21 mouse cellular contexts compared by ENCODE assay signal in genomic region chr2:84383828-84384227, GRCm38 (mm10). TPM values are rescaled to one million over a fixed set of nuclear protein-coding genes. Genes with fewer than 3 reads are reported as not detected.
DNase-seq lines count a peak whose midpoint lies in the region; ATAC-seq lines count a peak whose summit lies in the region.
"Had no signal": no experiment of that assay in that cellular context is flagged by ENCODE, and none has a peak within 500 bp of the region (broad histone marks: within the 10 kb centered on the region; RNA-seq: fewer than 3 reads in every experiment).

No protein-coding gene starts in this region.

- H3K9ac ChIP-seq in liver, embryonic 15.5 days: no peak overlapping the region
- H3K9ac ChIP-seq in liver, embryonic 11.5 days (ENCODE audit: low read depth, low read length): no peak overlapping the region
- H3K9ac ChIP-seq: embryonic facial prominence, embryonic 13.5 days; forebrain, embryonic 12.5 days; heart, embryonic 15.5 days; hindbrain, embryonic 13.5 days had no signal

- no peak overlapping the region for H3K27ac ChIP-seq in liver, embryonic 15.5 days (replicated peaks)
- no peak overlapping the region for H3K27ac ChIP-seq in liver, embryonic 11.5 days (ENCODE audit: low read depth, low read length)
- H3K27ac ChIP-seq: embryonic facial prominence, embryonic 13.5 days; forebrain, embryonic 12.5 days; heart, embryonic 10.5 days; heart, embryonic 15.5 days; hindbrain, embryonic 13.5 days; hindbrain, postnatal 0 days had no signal

- no peak for DNase-seq in liver, embryonic 11.5 days (ENCODE audit: low spot score)
- DNase-seq in 416B (ENCODE audit: low read depth): peak; percentile 47
- no peak for DNase-seq in adrenal gland, adult 8-10 months
- no peak for DNase-seq in gastrocnemius, postnatal 25 days
- DNase-seq: adrenal gland, postnatal 10 days; cerebellum, adult 11-12 months; cerebellum, adult 9-10 months; cerebellum, postnatal 25 days; gastrocnemius, postnatal 14 days; heart, adult 18-20 months; heart, postnatal 14 days had no signal

- peaks cover 24% of the 10 kb centered on the region for H3K4me1 ChIP-seq in liver, embryonic 15.5 days (replicated peaks)
- H3K4me1 ChIP-seq in liver, embryonic 11.5 days (replicated peaks; ENCODE audit: control insufficient read depth, insufficient read depth, low read length): peaks cover 3% of the 10 kb centered on the region; the same call in 1 of the 2 replicates
- H3K4me1 ChIP-seq: hindbrain, embryonic 13.5 days had no signal

- no peak overlapping the region for H3K4me3 ChIP-seq in liver, embryonic 15.5 days (replicated peaks)
- H3K4me3 ChIP-seq in liver, embryonic 11.5 days (ENCODE audit: low read depth, low read length): no peak overlapping the region
- H3K4me3 ChIP-seq: embryonic facial prominence, embryonic 13.5 days; forebrain, embryonic 12.5 days; heart, embryonic 10.5 days; heart, embryonic 15.5 days; hindbrain, embryonic 13.5 days had no signal

- 48% methylated on average over 4 of the region's 4 CpGs for WGBS in liver, embryonic 15.5 days (ENCODE audit: insufficient replicate concordance)
- 72% methylated on average over 4 of the region's 4 CpGs for WGBS in liver, embryonic 11.5 days

- peak; percentile 26; the same call in 1 of the 2 replicates for ATAC-seq in liver, embryonic 15.5 days (ENCODE audit: insufficient read depth)
- ATAC-seq in liver, embryonic 11.5 days (replicated peaks; ENCODE audit: low FRiP score): no peak
- peak; percentile 87 for ATAC-seq in granulocyte monocyte progenitor cell, adult 5-6 weeks (replicated peaks; ENCODE audit: poor library complexity, severe bottlenecking)
- peak; percentile 80 for ATAC-seq in monocyte, adult 5-6 weeks (replicated peaks; ENCODE audit: insufficient number of reproducible peaks, low FRiP score, low TSS enrichment, poor library complexity, severe bottlenecking)
- ATAC-seq: forebrain, embryonic 16.5 days; hindbrain, postnatal 0 days had no signal

- no peak overlapping the region for H3K4me2 ChIP-seq in liver, embryonic 15.5 days
- H3K4me2 ChIP-seq in liver, embryonic 11.5 days: no peak overlapping the region
- H3K4me2 ChIP-seq: embryonic facial prominence, embryonic 13.5 days; forebrain, embryonic 12.5 days; heart, embryonic 15.5 days; hindbrain, embryonic 13.5 days had no signal

- no peaks in the 10 kb centered on the region for H3K36me3 ChIP-seq in liver, embryonic 15.5 days (replicated peaks)
- H3K36me3 ChIP-seq in liver, embryonic 11.5 days (ENCODE audit: control insufficient read depth, insufficient read depth, low read length): no peaks in the 10 kb centered on the region
- H3K36me3 ChIP-seq: embryonic facial prominence, embryonic 13.5 days; forebrain, embryonic 12.5 days; heart, embryonic 10.5 days; heart, embryonic 15.5 days; hindbrain, embryonic 13.5 days had no signal

- H3K27me3 ChIP-seq in liver, embryonic 15.5 days: no peaks in the 10 kb centered on the region
- H3K27me3 ChIP-seq in liver, embryonic 11.5 days (replicated peaks; ENCODE audit: control insufficient read depth, insufficient read depth, low read length): no peaks in the 10 kb centered on the region
- H3K27me3 ChIP-seq: embryonic facial prominence, embryonic 13.5 days; forebrain, embryonic 12.5 days; heart, embryonic 15.5 days; hindbrain, embryonic 13.5 days had no signal

- no peaks in the 10 kb centered on the region for H3K9me3 ChIP-seq in liver, embryonic 15.5 days (replicated peaks)
- H3K9me3 ChIP-seq in liver, embryonic 11.5 days (ENCODE audit: control insufficient read depth, low read length): no peaks in the 10 kb centered on the region
- H3K9me3 ChIP-seq: embryonic facial prominence, embryonic 13.5 days; forebrain, embryonic 12.5 days; heart, embryonic 10.5 days; heart, embryonic 15.5 days; hindbrain, embryonic 13.5 days had no signal

RNA-seq across cellular contexts. Expression of gene Calcrl, which starts 41.4 kb away (rescaled TPM):
- polyA plus RNA-seq in liver, embryonic 15.5 days (2015; fragmentation: Nextera tagmentation; extraction: Ambion mirVana): 10.0 and 11.5 TPM in 2 replicates
- 30.4 and 37.2 TPM in 2 replicates for polyA plus RNA-seq in liver, embryonic 11.5 days (2014; fragmentation: Nextera tagmentation; extraction: Ambion mirVana)
- 10.0 and 12.3 TPM in 2 replicates for total RNA-seq in granulocyte monocyte progenitor cell, adult 5-6 weeks (2014; fragmentation: Nextera tagmentation)
- 22.8 and 24.4 TPM in 2 replicates for total RNA-seq in granulocyte monocyte progenitor cell, adult 5-6 weeks (2017)
- 29.0 to 40.3 TPM (median 31.7 TPM) in 3 replicates for total RNA-seq in monocyte, adult 5-6 weeks (2017)
- total RNA-seq in adrenal gland, adult 8-10 months (2022): 10 to 100 TPM; 15.8 to 27.4 (median 24.1) TPM
- total RNA-seq in gastrocnemius, postnatal 25 days (2021): 10 to 100 TPM; 11.5 to 15.0 TPM
